Comparison of ENCODE assay signal across 9 mouse cellular contexts in genomic region chr1:133385506-133385905, GRCm38 (mm10). TPM values are rescaled to one million over a fixed set of nuclear protein-coding genes. Genes with fewer than 3 reads are reported as not detected.
DNase-seq lines count a peak whose midpoint lies in the region; ATAC-seq and TF ChIP-seq lines count a peak whose summit lies in the region.
"Had no signal": no experiment of that assay in that cellular context is flagged by ENCODE, and none has a peak within 500 bp of the region (broad histone marks: within the 10 kb centered on the region; RNA-seq: fewer than 3 reads in every experiment).

No protein-coding gene starts in this region.

- intact Hi-C loops in heart, postnatal 14 days (cut with DNase I): loop anchor here (2.0 kb wide), 1 partner anchor 37 kb away; no protein-coding TSS in a partner anchor

- peak overlapping the region; percentile 7 for H3K9ac ChIP-seq in forebrain, embryonic 13.5 days

- no peaks in the 10 kb centered on the region for H3K4me1 ChIP-seq in bone marrow macrophage, adult 2 months (ENCODE audit: control insufficient read depth, insufficient read depth, low read length)
- peaks cover 20% of the 10 kb centered on the region for H3K4me1 ChIP-seq in forebrain, embryonic 13.5 days

- H3K4me3 ChIP-seq in bone marrow macrophage, adult 2 months (ENCODE audit: insufficient read depth, low read length): peak overlapping the region; percentile 6; the same call in 1 of the 2 replicates
- H3K4me3 ChIP-seq in forebrain, embryonic 13.5 days: peak overlapping the region; percentile 11; the same call in 1 of the 2 replicates

- WGBS in forebrain, embryonic 13.5 days: 20% methylated on average over 9 of the region's 9 CpGs

- no peak overlapping the region for H3K27ac ChIP-seq in bone marrow macrophage, adult 2 months (ENCODE audit: insufficient read depth, low read depth, low read length)
- 0 out of 2 replicates have a peak overlapping the region, but pooled peaks have one; percentile 14 for H3K27ac ChIP-seq in forebrain, embryonic 13.5 days

- ATAC-seq in cerebellum, adult (ENCODE audit: insufficient number of reproducible peaks, low FRiP score, low TSS enrichment): no peak
- ATAC-seq in forebrain, embryonic 13.5 days: peak; percentile 57
- ATAC-seq: Patski had no signal

- 0 out of 2 replicates have a peak, but pooled peaks cover 6% of the 10 kb centered on the region for H3K27me3 ChIP-seq in forebrain, embryonic 13.5 days
- H3K27me3 ChIP-seq: Patski had no signal

- H3K4me2 ChIP-seq in forebrain, embryonic 13.5 days: peak overlapping the region; percentile 39

- no peak for TF ChIP-seq POLR2A in bone marrow macrophage, adult 2 months (IDR thresholded peaks at IDR 0.05; ENCODE audit: borderline replicate concordance, low read depth, low read length)

- peaks cover 56% of the 10 kb centered on the region for H3K36me3 ChIP-seq in forebrain, embryonic 13.5 days (ENCODE audit: poor library complexity, severe bottlenecking)

- H3K9me3 ChIP-seq in forebrain, embryonic 13.5 days (replicated peaks): no peaks in the 10 kb centered on the region

- peak; percentile 15 for DNase-seq in cerebellum, adult 11 months
- peak; percentile 75 to 85 for DNase-seq in heart, postnatal 14 days
- DNase-seq in layer of hippocampus, postnatal 10 days (ENCODE audit: low spot score in 2 of 2): peak; percentile 81 to 82
- DNase-seq in lung, postnatal 25 days (ENCODE audit: low spot score): peak; percentile 81
- peak; percentile 77 for DNase-seq in right cerebral cortex, postnatal 4 days

- TF ChIP-seq CTCF in bone marrow macrophage, adult 2 months (IDR thresholded peaks at IDR 0.05; ENCODE audit: low read depth, low read length): no peak; the same call in 1 of the 2 replicates

RNA-seq across cellular contexts. Expression of gene Etnk2, which starts 22.1 kb away (rescaled TPM):
- polyA plus RNA-seq in bone marrow macrophage, adult 2 months (2012; ENCODE audit: insufficient read depth, insufficient read length, missing spikeins): not detected in 2 replicates
- polyA plus RNA-seq in forebrain, embryonic 13.5 days (2015; fragmentation: Nextera tagmentation; extraction: Ambion mirVana): 2.9 TPM in 2 replicates
- under 1 TPM; 0.49 to 0.67 TPM for total RNA-seq in heart, postnatal 14 days (2021)
- 1 to 10 TPM; 5.3 to 7.3 TPM for total RNA-seq in layer of hippocampus, postnatal 10 days (2021)

RNA-seq across cellular contexts. Expression of gene Ren1, which starts 35.2 kb away (rescaled TPM):
- polyA plus RNA-seq in bone marrow macrophage, adult 2 months (2012; ENCODE audit: insufficient read depth, insufficient read length, missing spikeins): not detected in 2 replicates
- not detected in 2 replicates for polyA plus RNA-seq in forebrain, embryonic 13.5 days (2015; fragmentation: Nextera tagmentation; extraction: Ambion mirVana)
- total RNA-seq in heart, postnatal 14 days (2021): under 1 TPM in 1 of 2 experiments, not detected in 1; 0.24 TPM
- total RNA-seq in layer of hippocampus, postnatal 10 days (2021): under 1 TPM in 1 of 2 experiments, not detected in 1; 0.37 TPM
- polyA plus RNA-seq: Patski had no signal

RNA-seq across cellular contexts. Expression of gene Sox13, which starts 38.7 kb away (rescaled TPM):
- not detected in 2 replicates for polyA plus RNA-seq in bone marrow macrophage, adult 2 months (2012; ENCODE audit: insufficient read depth, insufficient read length, missing spikeins)
- 5.8 and 6.8 TPM in 2 replicates for polyA plus RNA-seq in forebrain, embryonic 13.5 days (2015; fragmentation: Nextera tagmentation; extraction: Ambion mirVana)
- 10 to 100 TPM; 22.3 to 23.9 TPM for total RNA-seq in heart, postnatal 14 days (2021)
- 10 to 100 TPM in 1 of 2 experiments, 1 to 10 TPM in 1; 9.2 to 10.3 TPM for total RNA-seq in layer of hippocampus, postnatal 10 days (2021)

Comparison
In these comparisons a context has a peak if more than half of its experiments do, and no peak if none do; other contexts are left out.
1. DNase-seq: peak in every context shown above with its lines; median percentile 82 in layer of hippocampus, postnatal 10 days; 81 in lung, postnatal 25 days; 80 in heart, postnatal 14 days; 77 in right cerebral cortex, postnatal 4 days; 15 in cerebellum, adult 11 months.